Mouse (Mus musculus): Measurements from ENCODE around the gene Tns3.

The Tns3 gene

DNA sequence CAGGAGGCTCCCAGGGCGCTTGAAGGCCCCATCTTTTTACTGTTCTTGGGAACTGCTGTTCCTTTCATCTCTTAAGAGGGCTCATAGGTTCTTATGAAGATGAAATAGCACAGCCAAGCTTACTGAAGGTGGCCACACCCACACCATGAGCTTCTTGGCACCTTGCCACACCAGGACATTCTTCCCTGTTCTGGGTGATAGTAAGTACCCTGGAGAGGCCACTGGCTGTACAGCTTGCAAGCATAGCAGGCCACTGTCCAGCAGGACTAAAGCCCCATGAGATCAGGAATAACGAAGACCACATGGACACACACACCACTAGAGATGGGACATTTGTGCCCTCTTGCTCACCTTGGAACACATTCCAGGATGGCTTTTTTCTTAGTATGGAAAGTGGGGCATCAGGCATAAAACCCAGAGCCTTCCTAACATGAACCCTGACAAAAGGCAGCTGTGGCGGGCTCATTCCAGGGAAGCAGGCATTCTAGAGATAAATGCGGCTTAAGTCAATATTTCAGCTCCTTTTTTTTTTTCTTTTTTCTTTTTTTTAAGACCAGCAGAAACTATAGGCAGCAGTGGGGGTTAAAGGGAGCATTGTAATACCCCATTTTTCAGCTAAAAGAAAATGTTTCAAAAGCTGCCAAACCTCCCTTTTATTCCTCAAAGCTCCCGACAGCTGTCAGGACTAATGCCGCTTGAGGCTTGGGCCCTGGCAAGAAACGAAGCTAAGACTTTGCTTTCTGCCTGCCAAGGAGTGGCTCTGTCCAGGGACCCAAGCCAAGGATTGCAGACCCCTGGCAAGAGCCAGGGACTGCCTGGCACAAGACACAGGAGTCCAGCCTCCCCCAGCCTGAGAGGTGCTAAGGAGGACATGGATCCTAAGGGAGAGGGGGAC, 150.7 kb downstream of the Tns3 start:
- DNase-seq: no peak

DNA sequence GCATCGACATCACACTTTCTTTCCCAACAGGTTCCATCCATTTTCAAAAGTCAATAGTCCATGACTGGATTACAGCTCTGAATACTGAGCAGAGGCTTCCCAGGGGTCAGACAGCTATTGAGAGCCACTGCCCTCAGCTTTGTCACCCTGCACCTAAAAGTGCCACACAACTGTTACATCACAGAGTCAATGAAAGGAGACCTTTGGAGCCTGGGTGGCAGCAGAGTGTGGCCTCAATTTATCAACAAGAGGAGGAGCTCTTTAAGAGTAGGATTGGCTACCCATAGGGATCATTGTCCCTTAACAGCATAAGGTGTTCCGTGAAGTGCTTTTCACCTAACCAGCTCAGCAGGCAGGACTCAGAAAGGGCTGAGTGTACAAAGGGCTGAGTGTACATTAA, 154.0 kb downstream of the Tns3 start:
- no peak for DNase-seq

DNA sequence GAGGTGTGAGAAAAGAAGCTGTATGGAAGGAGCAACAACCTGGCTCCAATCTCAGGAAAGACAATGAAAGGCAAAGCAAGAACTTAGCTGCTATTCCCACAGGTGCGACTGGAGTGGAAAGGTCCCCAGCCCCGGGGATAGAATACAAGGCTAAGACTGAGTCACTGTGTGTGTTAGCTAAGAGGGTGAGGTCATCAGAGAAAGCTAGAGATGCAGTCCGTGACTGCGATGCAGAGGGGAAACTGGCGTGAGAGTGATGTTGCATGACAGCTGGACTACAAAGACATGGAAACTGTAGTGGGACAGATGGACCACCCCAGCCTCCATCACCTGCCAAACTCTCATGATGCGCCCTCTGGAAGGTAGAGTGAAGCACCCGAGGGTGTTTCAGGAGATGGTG, 154.7 kb downstream of the Tns3 start:
- DNase-seq: no peak

DNA sequence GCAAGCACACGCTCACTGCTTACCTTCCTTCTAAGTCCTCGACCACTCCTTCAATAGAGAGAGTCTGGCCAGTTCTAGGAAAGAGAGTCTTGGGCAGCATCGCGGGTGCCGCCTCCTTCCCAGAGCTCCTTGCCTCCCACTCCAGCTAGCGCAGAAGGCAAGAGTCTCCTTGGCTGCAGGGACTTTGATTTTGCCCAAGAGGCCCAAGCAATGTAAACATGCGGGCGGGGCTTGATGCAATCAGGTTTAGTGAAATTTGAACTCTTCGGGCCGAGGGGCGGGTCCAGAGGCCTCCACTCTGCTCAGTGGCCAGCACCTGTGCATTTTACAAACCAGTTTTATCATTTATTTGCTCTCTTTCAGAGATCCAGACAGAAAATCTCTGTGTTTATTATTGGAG, 160.6 kb downstream of the Tns3 start:
- DNase-seq: no peak

DNA sequence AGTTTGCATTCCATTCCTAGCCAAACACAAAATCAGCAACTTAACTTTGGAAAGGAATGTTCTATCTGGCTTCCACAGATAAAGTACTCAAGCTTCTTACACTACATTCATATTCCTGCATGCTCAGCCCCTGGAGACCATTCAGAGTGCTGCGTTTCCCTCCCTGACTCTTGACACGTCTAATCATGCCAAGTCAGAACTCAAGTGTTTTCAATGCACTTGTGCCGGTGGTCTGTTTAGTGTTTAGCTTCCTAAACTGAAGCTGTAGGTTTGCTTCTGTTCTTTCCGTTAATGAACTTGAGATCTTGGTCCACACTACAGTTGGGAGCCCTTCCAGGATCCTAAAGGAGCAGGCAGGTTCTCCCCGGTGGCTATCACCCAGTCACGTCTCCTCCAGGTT, 163.5 kb downstream of the Tns3 start:
- no peak for DNase-seq

DNA sequence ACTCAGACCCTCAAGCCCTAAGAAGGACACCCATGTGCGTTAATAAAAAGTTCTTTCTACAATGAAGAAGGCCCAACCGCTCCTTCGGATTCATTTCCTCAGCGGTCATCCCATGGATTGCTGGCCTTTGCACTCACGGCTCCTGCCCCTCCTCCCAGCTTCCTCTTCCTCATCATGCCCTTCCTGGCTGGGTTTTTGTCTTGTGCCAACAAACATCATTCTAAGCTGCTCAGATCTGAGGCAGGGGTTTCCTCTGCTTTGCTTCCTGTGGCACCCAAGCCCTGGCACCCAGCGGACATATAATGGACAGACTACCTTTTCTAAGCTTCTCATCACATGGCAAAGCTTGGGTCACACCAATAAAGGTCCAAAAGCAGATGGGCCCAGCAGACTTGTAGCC, 167.2 kb downstream of the Tns3 start:
- no peak for DNase-seq

DNA sequence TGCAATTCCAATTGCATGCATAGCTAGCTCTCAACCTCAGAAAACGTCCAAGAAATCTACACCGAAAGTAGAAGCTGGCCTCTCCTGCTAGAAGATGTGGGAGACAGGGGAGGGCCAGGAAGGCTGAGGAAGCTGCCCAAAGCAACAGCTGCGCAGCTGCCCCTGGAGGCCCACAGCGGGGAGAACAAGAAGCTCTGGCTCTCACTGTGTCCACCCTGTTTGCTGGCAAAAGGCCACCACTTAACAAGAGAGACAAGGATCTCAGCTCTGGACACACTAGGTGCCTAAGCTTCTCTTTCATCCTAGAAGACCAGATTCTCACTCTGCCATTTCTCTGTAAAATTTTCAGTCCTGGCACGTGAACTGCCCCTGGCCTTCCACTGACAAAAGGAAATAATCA, 167.6 kb downstream of the Tns3 start:
- no peak for DNase-seq

DNA sequence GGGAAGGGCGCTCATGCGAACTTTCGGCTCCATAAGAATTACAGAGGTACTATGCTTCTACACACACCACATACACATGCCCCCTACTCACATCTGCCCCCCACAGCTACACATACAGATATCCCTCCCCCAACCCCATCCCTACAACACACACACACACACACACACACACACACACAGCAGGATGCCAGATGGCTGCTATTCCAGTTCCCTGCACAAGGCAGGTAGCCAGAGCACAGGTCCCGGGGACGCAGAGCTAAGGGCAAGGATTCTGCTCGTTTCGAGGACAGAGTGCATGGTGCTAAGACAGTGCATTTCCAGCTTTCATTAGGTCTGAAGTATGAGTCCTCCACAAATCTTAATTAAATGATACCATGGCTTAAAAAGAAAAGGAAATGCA, 168.5 kb downstream of the Tns3 start:
- peak; percentile 43 for DNase-seq

DNA sequence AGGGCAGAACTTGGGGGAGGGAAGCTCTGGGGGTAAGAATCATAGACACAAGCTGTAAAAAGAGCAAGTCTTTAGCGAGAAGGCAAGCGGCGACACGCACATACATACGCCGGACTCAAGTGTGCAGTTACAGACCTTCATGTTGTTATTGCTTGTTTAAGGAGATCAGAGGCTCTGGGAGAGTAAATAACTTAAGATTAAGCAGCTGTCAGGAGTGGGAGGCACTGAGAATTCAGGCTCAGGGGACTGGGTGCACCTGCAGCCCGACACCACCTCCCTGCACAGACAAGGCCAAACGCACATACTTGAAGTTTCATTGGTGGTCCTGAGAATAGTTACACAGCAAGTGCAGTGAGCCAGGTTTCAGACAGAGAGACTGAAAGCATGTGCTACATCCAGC, 169.3 kb downstream of the Tns3 start:
- no peak for DNase-seq

DNA sequence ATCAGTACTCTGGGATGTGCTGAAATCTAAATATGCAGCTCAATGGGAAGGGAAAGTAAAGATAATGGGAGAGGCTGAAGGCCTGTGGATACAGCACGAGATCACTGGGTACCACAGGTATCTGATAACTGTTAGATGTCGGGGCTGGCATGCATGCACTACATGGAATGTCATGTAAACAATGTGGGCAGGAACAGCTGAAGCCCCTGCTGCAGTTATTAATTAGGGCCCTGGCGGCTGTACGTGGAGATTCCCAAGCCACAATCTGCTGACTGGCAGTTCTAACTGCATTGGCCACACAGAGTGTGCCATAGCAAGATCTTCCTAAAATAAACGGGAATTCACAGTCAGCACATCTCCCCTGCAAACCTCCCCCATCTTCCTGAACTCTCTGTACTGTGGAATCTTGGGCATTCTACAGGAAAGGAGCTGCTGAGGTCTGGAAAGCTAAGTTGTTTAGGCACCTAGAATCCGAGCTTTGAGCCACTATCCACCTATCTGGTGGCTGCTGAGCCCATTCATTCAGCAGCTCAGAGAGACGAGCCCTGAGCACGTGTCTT, 170.3 kb downstream of the Tns3 start:
- DNase-seq: no peak

DNA sequence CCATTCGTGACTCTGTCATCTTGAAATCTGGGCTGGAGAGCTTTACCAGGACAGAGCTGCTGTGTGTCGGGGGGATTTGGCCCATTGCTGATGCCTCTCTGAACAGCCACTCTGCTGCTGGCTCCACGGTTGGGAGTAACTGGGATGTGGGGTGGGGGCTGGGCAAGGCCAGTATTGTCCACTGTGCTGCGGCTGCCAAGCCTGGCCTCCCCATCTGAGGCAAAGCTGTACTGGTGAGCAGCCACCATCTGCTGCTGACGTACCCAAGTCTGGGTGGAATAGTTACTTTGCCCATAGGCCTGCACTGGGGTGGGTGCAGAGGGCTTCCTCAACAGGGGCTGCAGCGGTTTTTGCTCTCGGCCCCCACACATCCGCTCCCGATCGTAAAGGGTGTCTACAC, 172.0 kb downstream of the Tns3 start:
- DNase-seq: no peak

DNA sequence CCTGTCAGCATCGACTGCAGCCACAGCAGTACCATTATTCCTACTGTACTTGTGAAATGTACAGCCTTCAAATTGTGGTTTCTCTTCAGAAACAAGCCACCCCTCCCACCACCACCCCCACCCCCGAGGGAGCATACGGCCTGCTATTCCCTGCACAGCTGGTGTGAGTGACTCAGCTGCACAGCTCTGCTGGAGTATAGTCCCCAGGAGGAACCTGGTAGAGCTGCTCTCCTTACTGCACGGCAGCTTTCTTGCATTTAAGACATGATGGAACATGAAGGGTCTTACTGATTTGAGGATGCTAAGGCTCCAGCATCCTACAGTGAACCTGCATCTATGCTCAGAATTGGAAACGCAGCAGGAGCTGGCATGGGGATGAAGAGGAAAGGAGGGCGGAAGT, 176.1 kb downstream of the Tns3 start:
- no peak for DNase-seq

DNA sequence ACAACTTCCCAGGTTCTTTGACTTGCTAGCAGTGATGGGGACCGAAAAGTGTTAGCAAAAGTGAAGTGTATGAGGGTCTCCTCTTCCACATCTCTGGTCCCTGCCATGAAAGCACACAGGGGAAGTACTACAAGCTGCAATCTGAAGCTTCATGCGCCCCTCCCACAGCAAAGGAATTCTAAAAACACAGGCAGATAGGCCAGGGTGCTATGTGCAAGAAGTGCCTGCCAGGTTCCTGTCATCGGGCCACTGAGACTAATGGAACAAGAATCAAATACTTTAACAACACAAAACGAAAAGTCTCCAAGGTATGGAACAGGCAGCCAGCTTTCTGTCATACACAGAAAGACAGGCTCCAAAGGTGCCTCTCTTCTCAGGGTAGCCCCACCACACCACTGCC, 177.8 kb downstream of the Tns3 start:
- DNase-seq: no peak

DNA sequence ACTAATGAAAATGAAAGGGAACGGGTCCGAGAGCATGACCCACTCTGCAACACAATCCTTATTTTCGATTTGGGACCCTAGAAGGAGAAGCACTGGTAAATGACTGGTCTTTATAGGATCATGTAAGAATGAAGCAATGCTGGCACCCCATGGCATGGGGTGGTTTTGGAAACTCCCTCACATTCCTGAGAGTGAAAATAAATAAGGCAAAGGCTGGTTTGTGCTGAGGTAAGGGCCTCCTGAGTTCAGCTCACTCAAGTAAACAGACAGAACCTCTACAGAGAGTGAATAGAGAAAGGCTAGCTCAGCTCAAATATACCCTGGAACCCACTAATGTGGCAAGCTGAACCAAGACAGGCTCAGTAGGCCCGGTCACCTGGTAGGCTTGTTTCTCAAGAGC, 179.8 kb downstream of the Tns3 start:
- no peak for DNase-seq

DNA sequence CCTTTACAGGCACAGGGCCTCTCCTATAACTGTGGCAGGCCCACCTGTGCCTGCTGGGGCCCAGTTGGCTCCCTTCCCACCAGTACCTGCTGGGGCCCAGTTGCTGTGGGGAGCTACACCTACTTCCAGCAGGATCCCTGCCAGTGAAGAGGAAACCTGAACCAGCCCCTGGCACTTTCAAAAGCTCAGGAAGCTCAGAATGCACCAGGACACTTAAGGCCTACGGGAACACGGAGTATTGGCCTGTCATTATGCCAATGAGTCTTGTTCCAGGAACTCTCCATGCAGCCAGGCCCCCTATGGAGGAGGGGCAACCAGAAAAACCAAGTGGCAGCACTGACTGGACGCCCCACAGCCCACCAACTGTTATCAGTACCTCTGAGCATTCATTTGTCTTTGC, 181.6 kb downstream of the Tns3 start:
- no peak for DNase-seq

DNA sequence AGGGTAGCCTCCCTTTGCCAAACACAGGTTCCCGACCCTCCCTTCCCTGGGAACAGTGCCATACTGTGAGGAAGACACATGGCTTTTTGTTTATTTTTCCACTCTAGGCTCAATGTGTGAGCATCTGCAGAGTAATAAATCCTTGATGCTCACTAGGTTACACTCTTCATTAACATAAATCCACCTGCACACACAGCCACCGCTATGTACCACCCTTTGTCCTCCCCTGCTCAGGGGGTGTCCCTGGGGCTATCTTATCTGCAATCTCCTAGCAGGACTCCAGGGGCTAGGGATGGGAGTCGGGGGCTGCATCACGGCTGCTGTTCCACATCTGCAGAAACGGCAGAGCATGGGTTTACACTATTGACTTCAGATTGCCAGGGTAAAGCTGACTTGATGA, 182.4 kb downstream of the Tns3 start:
- no peak for DNase-seq

DNA sequence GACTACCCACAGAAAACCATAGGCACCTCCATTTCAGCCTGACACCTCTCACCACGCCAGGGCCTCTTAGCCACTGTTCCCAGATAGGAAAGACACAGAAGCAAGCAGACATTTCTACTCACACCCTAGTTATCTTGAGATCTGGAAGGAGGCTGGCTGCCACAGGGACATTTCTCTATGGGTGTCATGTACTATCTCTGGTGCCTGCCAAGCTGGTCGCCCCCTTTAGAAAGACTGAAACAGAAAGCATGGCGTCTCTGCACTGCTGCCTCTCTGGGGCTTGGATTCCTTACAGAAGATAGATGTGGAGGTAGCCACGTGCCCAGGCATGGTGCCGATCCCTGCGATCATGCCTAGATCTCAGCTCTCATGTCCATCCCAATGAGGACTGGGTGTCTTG, 182.8 kb downstream of the Tns3 start:
- DNase-seq: no peak

DNA sequence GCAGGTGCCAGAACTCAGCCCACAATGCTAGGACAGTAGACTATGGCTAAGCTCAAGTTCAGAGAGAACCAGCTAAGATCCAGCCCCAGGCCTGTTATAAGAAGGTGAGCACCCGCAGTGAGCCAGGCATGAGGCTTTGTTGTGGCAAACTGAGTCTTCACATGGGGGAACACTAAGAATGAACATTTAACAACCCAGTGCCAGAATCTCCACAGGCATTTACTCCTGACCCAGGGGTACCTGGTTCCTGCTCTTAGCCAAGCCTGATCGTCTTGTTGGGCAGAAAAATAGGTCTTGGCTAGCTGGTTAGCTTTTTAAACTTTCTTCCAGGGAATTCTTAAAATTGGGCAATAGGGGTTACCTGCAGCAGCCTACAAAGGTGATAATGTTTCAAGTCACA, 184.5 kb downstream of the Tns3 start:
- no peak for DNase-seq

DNA sequence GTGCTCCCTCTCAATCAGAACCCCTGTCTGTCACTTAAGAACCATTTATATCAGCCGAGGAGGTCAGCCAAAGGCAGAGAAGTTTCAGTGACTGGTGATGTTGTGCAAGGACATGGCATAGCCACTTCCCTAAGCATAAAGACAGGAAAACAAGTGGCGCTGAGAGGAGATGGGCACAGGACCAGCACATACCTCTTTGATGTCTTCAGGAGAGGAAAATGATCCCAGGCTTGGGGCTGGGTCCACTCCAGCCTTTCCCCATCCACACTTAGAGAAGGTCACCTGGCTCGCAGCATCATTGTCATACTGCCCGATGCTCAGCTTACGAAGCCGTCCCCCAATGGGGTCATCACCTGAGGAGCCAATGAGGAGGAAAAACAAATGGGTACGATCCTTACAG, 185.0 kb downstream of the Tns3 start:
- DNase-seq: no peak

DNA sequence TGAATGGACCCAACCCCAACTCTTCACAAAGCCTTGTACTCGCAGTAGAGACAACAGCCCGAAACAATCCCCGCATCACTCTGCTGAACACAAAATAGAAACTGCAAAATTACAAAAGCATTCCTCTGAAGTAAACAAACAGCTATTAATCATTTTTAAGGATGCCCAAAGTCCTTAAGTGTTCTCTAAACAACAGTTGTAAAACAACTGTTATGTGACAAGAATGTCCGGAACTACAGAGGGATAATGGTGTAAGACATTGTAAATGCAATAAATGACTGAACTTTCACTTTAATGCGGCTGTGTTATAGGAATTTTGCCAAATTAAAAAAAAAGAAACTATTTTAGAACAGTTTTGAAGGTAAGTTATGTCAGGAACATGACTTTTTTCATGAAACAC, 190.7 kb downstream of the Tns3 start:
- no peak for DNase-seq

DNA sequence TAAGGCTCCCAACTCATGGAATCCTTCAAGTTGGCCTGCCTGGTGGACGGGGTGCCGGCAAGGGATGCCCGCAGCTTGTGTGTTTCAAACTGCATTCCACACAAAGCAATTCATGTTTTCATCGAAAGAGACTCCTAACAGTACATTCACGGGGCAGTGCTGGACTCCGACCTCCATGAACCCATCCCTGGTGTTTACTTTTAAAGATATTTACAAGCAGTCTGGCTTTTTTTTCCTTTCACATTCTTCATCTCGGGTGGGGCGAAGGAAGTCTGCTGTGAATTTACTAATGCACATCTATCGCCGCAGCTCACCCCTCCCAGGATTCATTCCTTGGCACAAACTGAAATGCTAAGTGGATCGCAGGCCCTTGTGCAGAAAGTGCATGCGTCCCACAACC, 191.9 kb downstream of the Tns3 start:
- DNase-seq: no peak

DNA sequence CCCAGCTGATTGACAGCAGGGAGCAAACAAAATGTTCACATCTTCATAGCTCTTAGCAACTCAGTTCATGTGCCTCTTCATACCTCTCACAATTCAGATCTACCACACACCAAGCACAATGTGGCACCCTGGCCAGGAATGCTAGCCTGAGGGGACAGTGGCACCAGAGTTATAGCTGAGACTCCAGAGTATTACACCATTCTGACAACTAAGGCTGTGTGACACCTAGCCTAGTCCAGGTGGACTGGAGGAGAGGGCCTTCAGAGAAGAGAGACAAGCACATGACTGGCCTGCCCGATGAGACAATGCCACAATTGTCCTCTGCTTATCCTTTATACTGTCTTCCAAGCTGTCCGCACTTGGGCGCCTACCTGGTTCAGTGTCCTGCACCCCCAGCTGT, 192.8 kb downstream of the Tns3 start:
- no peak for DNase-seq

DNA sequence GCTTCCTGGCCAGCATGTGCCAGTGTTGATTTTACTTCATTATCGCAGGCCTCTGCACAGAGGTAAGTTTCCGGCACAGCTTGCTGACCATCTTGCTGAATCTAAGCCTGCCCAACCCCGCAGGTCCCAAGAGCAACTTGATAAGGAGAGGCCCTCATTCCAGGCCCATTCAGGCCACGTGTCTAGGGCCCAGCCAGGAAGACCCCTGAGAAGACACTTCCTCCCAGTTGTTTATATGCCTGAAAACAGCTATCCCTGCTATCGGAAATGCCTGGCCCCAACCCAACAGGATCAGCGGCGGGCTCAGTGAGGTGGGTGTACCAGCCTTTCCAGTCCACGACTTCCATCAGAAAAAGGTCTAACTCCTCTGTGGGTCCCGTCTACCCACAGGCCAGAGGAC, 194.8 kb downstream of the Tns3 start:
- DNase-seq: no peak

DNA sequence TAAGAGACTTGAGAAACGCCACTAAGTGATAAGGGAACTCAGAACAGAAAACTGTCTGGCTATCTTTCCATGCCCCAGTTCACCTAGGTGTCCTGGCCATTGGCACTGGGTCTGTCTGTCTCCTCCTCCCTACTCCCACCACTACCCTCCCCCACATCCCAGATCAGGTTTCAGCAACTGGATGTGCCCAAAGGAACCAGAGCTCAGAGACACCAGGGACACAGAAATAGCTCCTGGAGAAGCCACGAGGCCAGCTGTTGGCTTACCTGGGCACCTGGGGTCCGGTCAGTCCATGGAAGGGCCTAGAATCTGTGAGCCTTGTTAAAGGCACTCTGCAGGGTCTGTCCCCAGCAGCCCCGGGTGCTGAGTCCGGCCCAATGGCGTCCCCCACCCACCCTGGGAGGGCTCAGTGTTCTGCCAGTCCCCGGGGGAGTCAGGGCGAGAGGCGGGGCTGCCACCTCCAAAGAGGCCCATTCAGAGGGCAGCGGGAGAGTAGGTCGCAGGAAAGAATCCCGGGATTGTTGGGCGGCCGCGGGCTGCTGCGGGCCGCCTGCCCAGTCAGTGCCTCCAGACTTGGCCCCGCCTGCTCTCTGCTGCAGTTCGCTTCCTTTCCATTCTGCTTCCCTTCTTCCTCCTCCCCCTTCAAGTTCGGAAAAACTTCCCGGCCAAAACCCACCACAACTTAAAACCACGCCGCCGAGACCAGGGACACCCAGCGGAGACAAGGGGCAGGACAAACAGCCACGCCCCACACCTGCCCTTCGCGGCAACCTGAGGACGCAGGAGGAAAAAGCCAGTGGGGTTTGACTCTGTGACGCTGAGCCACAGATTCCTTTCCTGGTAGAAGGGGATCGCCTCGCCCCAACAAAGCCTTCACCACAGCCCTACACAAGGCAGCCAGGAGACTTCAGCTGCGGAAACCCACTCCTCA, 195.9 kb downstream of the Tns3 start:
- peak; percentile 66 for DNase-seq
